Mouse (Mus musculus) intestine, embryonic 14.5 days (tissue): Measurements from ENCODE around the gene Fgfr2. TPM values are rescaled to one million over a fixed set of nuclear protein-coding genes. Genes with fewer than 3 reads are reported as not detected.

Experiments
- ATAC-seq: fragments of 200-750 bp; cut with Nextera tagmentation; replicated peaks from 2 replicates; pipeline ENCODE4 v1.8.0; 2017; ENCODE audit warnings: low read depth, moderate number of reproducible peaks, moderate TSS enrichment, moderate library complexity; ENCODE audit not compliant: low FRiP score, low TSS enrichment
- DNase-seq: peaks from one replicate; pipeline ENCODE4 v3.0.0-alpha.2; 2018; ENCODE audit warnings: low spot score
- H3K27ac ChIP-seq: fragments of 300-500 bp; sonication (generic); 2 replicates; pipeline ENCODE4 v1.5.1; 2014; ENCODE audit warnings: low read depth, mild to moderate bottlenecking, control low read depth
- H3K27me3 ChIP-seq: fragments of 300-500 bp; sonication (generic); replicated peaks from 2 replicates; pipeline ENCODE4 v1.6.1; 2014; ENCODE audit warnings: low read length, control low read depth; ENCODE audit not compliant: control insufficient read depth, insufficient read depth
- H3K36me3 ChIP-seq: fragments of 300-500 bp; sonication (generic); 2 replicates; pipeline ENCODE4 v1.6.1; 2014; ENCODE audit warnings: low read length, control low read depth; ENCODE audit not compliant: control insufficient read depth, insufficient read depth
- H3K4me1 ChIP-seq: fragments of 300-500 bp; sonication (generic); replicated peaks from 2 replicates; pipeline ENCODE4 v1.6.1; 2014; ENCODE audit warnings: low read length, control low read depth, mixed read lengths; ENCODE audit not compliant: control insufficient read depth, insufficient read depth
- H3K4me2 ChIP-seq: fragments of 300-500 bp; sonication (generic); 2 replicates; pipeline ENCODE4 v1.6.1; 2014; ENCODE audit warnings: low read length
- H3K4me3 ChIP-seq: fragments of 300-500 bp; sonication (generic); 2 replicates; pipeline ENCODE4 v1.5.1; 2014; ENCODE audit warnings: low read depth, low read length, control low read depth, mixed read lengths
- H3K9ac ChIP-seq: fragments of 300-500 bp; sonication (generic); 2 replicates; pipeline ENCODE4 v1.6.1; 2014; ENCODE audit warnings: mild to moderate bottlenecking, low read length
- H3K9me3 ChIP-seq: fragments of 300-500 bp; sonication (generic); 2 replicates; pipeline ENCODE4 v1.6.1; 2016; ENCODE audit warnings: low read length, control low read depth; ENCODE audit not compliant: control insufficient read depth
- WGBS: fragments of 180-500 bp; shearing (Covaris S2); extraction: QIAGEN DNeasy Blood & Tissue Kit; methylation state at CpG from one replicate; pipeline ENCODE4 v1.1.7; 2014; 5-methylcytosine and 5-hydroxymethylcytosine counted together
- polyA plus RNA-seq: library from polyadenylated mRNA; unstranded; fragments of >200 nt; fragmentation: Nextera tagmentation; extraction: Ambion mirVana; gene quantifications from 2 replicates; pipeline ENCODE4 v1.2.1, GENCODE M21; 2014

The Fgfr2 gene
- polyA plus RNA-seq, 1 experiment from 2014 or later: 105 TPM

DNA sequence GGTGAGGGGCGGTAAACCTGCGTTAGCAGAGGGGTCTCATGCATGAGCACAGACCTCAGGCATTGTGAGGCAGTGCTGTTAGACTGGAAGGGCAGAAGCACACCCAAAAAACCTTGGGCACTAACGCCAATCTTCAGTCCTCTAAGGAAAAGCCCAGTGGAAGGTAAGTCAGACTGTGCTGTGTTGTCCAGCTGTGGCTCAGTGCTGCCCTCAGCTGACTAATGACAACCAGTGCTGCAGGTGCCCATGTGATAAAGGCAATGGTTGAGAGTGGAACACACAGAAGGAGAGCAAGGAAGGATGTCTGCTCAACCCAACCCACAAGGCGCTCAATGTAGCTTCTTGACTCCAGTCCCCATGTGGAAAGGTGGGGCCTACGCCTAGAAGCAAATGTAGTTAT is 126.8 kb downstream of the Fgfr2 start:
- Histone ChIP-seq H3K27ac (no peak overlapping the region), H3K36me3 (peaks cover 85% of the 10 kb centered on the region), H3K9me3 (no peaks in the 10 kb centered on the region), H3K4me2 (no peak overlapping the region), H3K27me3 (no peaks in the 10 kb centered on the region), H3K4me3 (no peak overlapping the region), H3K9ac (no peak overlapping the region), H3K4me1 (no peaks in the 10 kb centered on the region)
- WGBS: 88% methylated on average over 5 of the region's 5 CpGs
- ATAC-seq (no peak), DNase-seq (no peak)

GRCm38 (mm10) chr7:132994628-132995191 is 128.4 kb downstream of the Fgfr2 start:
- peaks cover 94% of the 10 kb centered on the region for H3K36me3 ChIP-seq
- no peaks in the 10 kb centered on the region for H3K4me1 ChIP-seq
- no peak overlapping the region for H3K4me3 ChIP-seq
- H3K9ac ChIP-seq: no peak overlapping the region
- DNase-seq: peak; percentile 46
- H3K27me3 ChIP-seq: no peaks in the 10 kb centered on the region
- no peak overlapping the region for H3K4me2 ChIP-seq
- WGBS: 78% methylated on average over 6 of the region's 6 CpGs
- no peak for ATAC-seq
- no peaks in the 10 kb centered on the region for H3K9me3 ChIP-seq
- H3K27ac ChIP-seq: no peak overlapping the region

DNA sequence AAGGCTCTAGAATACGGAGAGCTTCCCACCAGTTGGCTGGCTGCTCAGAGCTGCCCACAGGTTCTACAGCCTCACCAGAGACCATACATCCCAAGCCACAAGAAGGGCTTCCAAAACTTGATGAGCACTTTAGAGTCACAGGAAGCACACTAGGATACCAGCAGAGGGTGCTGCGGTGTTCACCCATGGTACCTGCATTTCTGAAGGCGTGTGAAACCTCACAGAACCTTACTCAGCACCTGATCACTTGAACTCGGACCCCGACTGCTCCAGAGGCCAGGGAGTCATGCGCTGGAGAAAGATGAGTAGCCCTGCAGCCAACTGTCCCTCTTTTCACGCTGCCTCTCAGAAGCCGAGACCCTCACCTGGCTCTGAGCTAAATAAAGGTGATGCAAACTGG is 129.0 kb downstream of the Fgfr2 start:
- Histone ChIP-seq H3K9me3 (no peaks in the 10 kb centered on the region), H3K27me3 (no peaks in the 10 kb centered on the region), H3K27ac (no peak overlapping the region), H3K4me1 (no peaks in the 10 kb centered on the region), H3K4me3 (no peak overlapping the region), H3K36me3 (peaks cover 94% of the 10 kb centered on the region), H3K9ac (no peak overlapping the region), H3K4me2 (no peak overlapping the region)
- 88% methylated on average over 8 of the region's 8 CpGs for WGBS
- ATAC-seq: no peak
- no peak for DNase-seq

DNA sequence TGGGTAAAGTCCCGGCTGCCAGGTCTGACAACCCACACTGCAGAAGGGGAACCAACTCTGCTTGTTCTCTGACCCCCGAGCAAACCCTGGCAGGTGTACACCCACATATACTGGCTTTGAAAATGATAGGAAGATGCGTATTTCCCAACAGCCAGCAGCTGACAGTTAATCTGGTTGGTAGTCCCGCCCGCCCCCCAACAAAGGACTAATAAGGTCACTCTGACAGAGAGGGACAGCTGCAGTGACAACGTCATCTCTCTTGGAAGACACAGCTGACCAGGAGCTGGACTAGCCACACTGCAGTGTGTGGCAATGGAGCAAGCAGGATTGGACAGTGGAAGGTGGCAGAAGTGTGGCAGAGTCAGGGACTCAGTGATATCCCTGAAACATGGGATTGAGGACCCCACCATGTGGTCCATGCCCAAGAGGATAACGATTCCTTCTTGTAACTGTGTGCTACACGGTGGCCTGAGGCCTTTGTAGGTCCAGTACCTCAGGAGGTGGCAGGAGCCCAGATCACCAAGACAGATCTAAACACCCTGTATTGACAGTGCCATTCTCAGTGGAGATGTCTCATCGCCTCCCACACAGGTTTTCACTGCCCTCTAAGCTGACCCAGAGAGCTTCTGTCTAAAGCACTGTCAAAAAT is 130.1 kb downstream of the Fgfr2 start:
- no peak overlapping the region for H3K9ac ChIP-seq
- H3K36me3 ChIP-seq: peaks cover 94% of the 10 kb centered on the region
- no peak overlapping the region for H3K4me2 ChIP-seq
- 90% methylated on average over 9 of the region's 9 CpGs for WGBS
- H3K4me1 ChIP-seq: no peaks in the 10 kb centered on the region
- ATAC-seq (no peak), DNase-seq (no peak)
- no peak overlapping the region for H3K4me3 ChIP-seq
- H3K27ac ChIP-seq: no peak overlapping the region
- no peaks in the 10 kb centered on the region for H3K9me3 ChIP-seq
- no peaks in the 10 kb centered on the region for H3K27me3 ChIP-seq

GRCm38 (mm10) chr7:132991240-132991900 is 131.8 kb downstream of the Fgfr2 start:
- WGBS: 85% methylated on average over 14 of the region's 14 CpGs
- H3K27me3 ChIP-seq: no peaks in the 10 kb centered on the region
- no peaks in the 10 kb centered on the region for H3K9me3 ChIP-seq
- H3K4me3 ChIP-seq: no peak overlapping the region
- no peaks in the 10 kb centered on the region for H3K4me1 ChIP-seq
- DNase-seq: no peak
- H3K27ac ChIP-seq: no peak overlapping the region
- H3K9ac ChIP-seq: no peak overlapping the region
- no peak overlapping the region for H3K4me2 ChIP-seq
- ATAC-seq: no peak
- peaks cover 86% of the 10 kb centered on the region for H3K36me3 ChIP-seq

DNA sequence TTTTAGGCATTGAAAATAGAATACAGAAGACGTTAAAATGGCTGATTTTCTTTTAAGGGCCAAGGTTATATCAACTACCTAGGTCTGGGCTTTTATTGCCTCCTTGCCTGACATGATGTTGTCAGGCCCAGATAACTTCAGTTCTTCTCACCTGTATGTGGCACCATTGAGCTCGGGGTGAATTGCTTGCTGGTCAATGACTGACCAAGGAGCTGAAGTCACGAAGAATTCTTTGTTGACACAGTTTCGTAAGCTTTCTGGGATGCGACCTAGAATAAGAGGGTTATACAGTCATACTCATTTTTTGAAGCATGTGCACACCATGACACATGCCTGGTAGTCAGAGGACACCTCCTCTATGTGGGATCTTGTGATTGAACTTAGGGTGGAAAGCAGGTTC is 133.3 kb downstream of the Fgfr2 start:
- ATAC-seq (no peak), DNase-seq (no peak)
- Histone ChIP-seq H3K27me3 (no peaks in the 10 kb centered on the region), H3K4me3 (no peak overlapping the region), H3K27ac (no peak overlapping the region), H3K4me2 (no peak overlapping the region), H3K9me3 (no peaks in the 10 kb centered on the region), H3K36me3 (peaks cover 86% of the 10 kb centered on the region), H3K9ac (no peak overlapping the region), H3K4me1 (no peaks in the 10 kb centered on the region)
- 74% methylated on average over 5 of the region's 5 CpGs for WGBS

GRCm38 (mm10) chr7:132982639-132983038 is 140.5 kb downstream of the Fgfr2 start:
- Histone ChIP-seq H3K4me3 (no peak overlapping the region), H3K9ac (no peak overlapping the region), H3K9me3 (no peaks in the 10 kb centered on the region), H3K36me3 (peaks cover 63% of the 10 kb centered on the region), H3K27me3 (no peaks in the 10 kb centered on the region), H3K4me2 (no peak overlapping the region), H3K4me1 (no peaks in the 10 kb centered on the region), H3K27ac (no peak overlapping the region)
- no peak for ATAC-seq
- 79% methylated on average over 3 of the region's 3 CpGs for WGBS
- DNase-seq: no peak

GRCm38 (mm10) chr7:132977981-132978380 is 145.2 kb downstream of the Fgfr2 start:
- DNase-seq: no peak
- WGBS: 92% methylated on average over 2 of the region's 2 CpGs
- no peak for ATAC-seq
- Histone ChIP-seq H3K9ac (no peak overlapping the region), H3K9me3 (no peaks in the 10 kb centered on the region), H3K4me2 (no peak overlapping the region), H3K27ac (no peak overlapping the region), H3K4me3 (no peak overlapping the region), H3K4me1 (no peaks in the 10 kb centered on the region), H3K27me3 (no peaks in the 10 kb centered on the region), H3K36me3 (peaks cover 57% of the 10 kb centered on the region)

DNA sequence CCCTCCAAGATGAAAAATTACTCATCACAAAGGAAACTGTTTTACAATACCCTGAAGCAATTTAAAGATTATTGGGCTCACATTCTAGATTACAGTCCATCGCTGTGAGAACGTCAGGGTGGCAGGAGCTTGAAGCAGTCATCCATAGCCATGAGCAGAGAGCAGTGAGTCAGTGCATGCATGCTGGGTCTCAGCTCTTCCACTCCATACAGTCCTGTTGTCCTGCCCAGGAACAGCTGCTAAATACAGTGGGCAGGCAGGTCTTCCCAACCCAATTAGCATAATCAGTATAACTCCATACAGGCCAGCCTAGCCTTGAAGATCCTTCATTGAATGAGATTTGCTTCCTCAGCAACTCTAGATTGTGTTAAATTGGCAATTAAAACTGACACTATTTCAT is 147.1 kb downstream of the Fgfr2 start:
- Histone ChIP-seq H3K27me3 (no peaks in the 10 kb centered on the region), H3K36me3 (peaks cover 47% of the 10 kb centered on the region), H3K9ac (no peak overlapping the region), H3K9me3 (no peaks in the 10 kb centered on the region), H3K4me2 (no peak overlapping the region), H3K4me1 (no peaks in the 10 kb centered on the region), H3K27ac (no peak overlapping the region), H3K4me3 (no peak overlapping the region)
- no peak for DNase-seq
- ATAC-seq: no peak
- WGBS: 86% methylated on average over 2 of the region's 2 CpGs
